Mouse (Mus musculus) spleen, adult 2 months (tissue): ENCODE measurements around the gene Osbpl10. TPM values are rescaled to one million over a fixed set of nuclear protein-coding genes. Genes with fewer than 3 reads are reported as not detected.

Experiments
- DNase-seq, 2 experiments: peaks; one replicate each; pipeline versions ENCODE4 v3.0.0 to v3.0.0-alpha.2; 2012 to 2021; ENCODE audit warnings: low spot score in 2 of 2, low read depth in 1 of 2
- H3K27ac ChIP-seq: fragments of 200-500 bp; 2 replicates; pipeline ENCODE4 v1.5.1; 2012; ENCODE audit warnings: low read length, inconsistent platforms; ENCODE audit not compliant: insufficient read depth
- H3K27me3 ChIP-seq: fragments of 200-500 bp; 2 replicates; pipeline ENCODE4 v1.6.1; 2012; ENCODE audit warnings: mild to moderate bottlenecking, moderate library complexity, low read length, inconsistent platforms; ENCODE audit not compliant: control insufficient read depth, insufficient read depth
- H3K36me3 ChIP-seq: fragments of 200-500 bp; 2 replicates; pipeline ENCODE4 v1.6.1; 2012; ENCODE audit warnings: mild to moderate bottlenecking, low read length, inconsistent platforms; ENCODE audit not compliant: control insufficient read depth, insufficient read depth
- H3K4me1 ChIP-seq: fragments of 200-500 bp; 2 replicates; pipeline ENCODE4 v1.6.1; 2011; ENCODE audit warnings: inconsistent platforms; ENCODE audit not compliant: control insufficient read depth, insufficient read depth, insufficient read length
- H3K4me3 ChIP-seq: fragments of 200-500 bp; 2 replicates; pipeline ENCODE4 v1.5.1; 2011; ENCODE audit warnings: mild to moderate bottlenecking, inconsistent platforms; ENCODE audit not compliant: insufficient read depth, insufficient read length; ENCODE audit errors: extremely low read depth
- CTCF ChIP-seq: fragments of 200-500 bp; IDR thresholded peaks from 2 replicates; pipeline ENCODE4 v1.5.1; 2011; ENCODE audit warnings: mild to moderate bottlenecking, inconsistent platforms; ENCODE audit not compliant: insufficient read depth, insufficient read length, insufficient replicate concordance; ENCODE audit errors: extremely low read depth
- POLR2A ChIP-seq: fragments of 200-500 bp; IDR thresholded peaks from 2 replicates; pipeline ENCODE4 v1.6.1; 2011; ENCODE audit warnings: low read depth, low read length, inconsistent platforms
- WGBS: fragments of 180-500 bp; shearing (Covaris S2); methylation state at CpG from one replicate; pipeline ENCODE4 v1.1.7; 2018; 5-methylcytosine and 5-hydroxymethylcytosine counted together
- polyA plus RNA-seq: library from polyadenylated mRNA; depleted of rRNA; stranded (reverse); fragments of >200 nt; gene quantifications from 2 replicates; pipeline ENCODE4 v1.2.3, GENCODE M21; 2012

The Osbpl10 gene
- polyA plus RNA-seq, 1 experiment, result 0.54 TPM

DNA sequence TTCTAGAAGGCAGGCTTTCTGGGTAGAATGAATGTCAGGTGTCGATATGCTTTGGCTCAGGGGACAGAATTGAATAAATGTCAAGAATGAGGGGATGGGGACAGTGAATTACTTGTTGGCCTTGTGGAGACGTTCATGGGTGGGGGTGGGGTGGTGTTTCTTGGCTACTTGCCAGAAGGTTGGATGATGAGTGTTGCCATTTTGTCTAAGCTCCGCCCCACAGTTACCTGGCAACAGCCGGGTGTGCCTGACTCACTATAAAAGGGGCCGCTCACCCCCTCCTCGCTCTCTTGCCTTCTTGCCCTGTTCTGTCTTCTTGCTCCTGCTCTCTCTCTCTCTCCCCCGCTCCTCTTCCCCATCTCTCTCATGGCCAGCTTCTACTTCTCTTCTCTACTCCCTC is 60.9 kb downstream of the Osbpl10 start:
- TF ChIP-seq CTCF, result no peak
- no peak for TF ChIP-seq POLR2A
- DNase-seq, result no peak
- no peaks in the 10 kb centered on the region; the same call in 1 of the 2 replicates for H3K4me1 ChIP-seq
- no peaks in the 10 kb centered on the region for H3K36me3 ChIP-seq
- WGBS, result 88% methylated on average over 7 of the region's 7 CpGs
- H3K27ac ChIP-seq, result no peak overlapping the region
- H3K4me3 ChIP-seq, result no peak overlapping the region
- H3K27me3 ChIP-seq, result no peaks in the 10 kb centered on the region

DNA sequence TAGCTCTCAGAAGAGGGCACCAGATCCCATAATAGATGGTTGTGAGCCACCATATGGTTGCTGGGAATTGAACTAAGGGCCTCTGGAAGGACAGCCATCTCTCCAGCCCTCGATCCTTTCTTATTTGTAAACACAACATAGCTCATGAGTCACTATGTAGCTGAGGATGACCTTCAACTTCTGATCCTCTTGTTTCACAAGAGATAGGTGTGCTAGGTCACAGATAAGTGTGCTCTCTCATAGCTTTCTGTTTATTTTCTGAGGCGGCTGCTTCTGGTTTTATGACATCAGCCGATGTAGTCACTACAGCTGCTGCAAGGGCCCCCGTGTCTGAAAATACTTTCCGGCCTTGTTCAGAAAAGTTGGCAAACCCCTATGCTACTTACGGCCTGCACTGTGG is 64.2 kb downstream of the Osbpl10 start:
- Histone ChIP-seq H3K27me3 (no peaks in the 10 kb centered on the region), H3K4me3 (no peak overlapping the region), H3K27ac (no peak overlapping the region), H3K36me3 (no peaks in the 10 kb centered on the region), H3K4me1 (no peaks in the 10 kb centered on the region; the same call in 1 of the 2 replicates)
- TF ChIP-seq CTCF (no peak), POLR2A (no peak)
- DNase-seq, result no peak
- 91% methylated on average over 6 of the region's 6 CpGs for WGBS

DNA sequence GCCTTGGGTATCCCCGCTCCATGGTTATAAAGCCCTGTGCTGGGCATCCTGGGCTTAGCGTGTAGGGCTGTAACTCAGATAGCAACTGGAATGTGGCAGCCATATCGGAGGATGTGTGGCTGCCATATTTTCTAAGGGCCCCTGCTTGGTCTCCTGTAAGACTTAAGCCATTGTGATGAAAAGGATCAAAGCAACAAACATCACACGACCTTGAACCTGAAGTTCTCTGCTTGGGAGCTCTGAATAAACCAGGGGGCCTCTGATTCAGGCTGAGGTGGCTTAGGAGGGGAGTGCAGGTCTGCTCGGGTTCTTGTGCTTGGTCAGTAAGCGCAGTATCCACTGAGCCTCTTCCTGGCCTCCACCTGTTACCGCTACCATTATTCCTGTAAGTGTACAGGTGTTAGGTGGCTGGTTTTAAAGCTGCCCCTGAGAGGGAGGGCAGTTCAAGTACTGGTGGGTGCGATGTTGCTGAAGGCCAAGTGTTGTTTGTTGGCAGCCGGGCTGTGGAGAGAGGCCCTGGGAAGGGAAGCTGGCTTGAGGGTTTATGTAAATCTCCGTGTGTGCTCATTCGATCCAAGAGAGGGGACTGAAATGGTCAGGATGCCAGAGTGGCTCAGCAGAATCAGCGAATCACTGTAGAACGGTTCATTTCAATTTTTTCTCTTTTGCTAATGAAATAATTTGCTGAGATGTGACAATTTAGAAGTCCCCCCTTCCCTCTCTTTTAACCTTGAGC is 64.8 kb downstream of the Osbpl10 start:
- H3K4me1 ChIP-seq, result no peaks in the 10 kb centered on the region; the same call in 1 of the 2 replicates
- no peak for DNase-seq
- no peak for TF ChIP-seq CTCF
- TF ChIP-seq POLR2A, result no peak
- WGBS, result 88% methylated on average over 13 of the region's 13 CpGs
- no peak overlapping the region for H3K4me3 ChIP-seq
- no peaks in the 10 kb centered on the region for H3K36me3 ChIP-seq
- H3K27me3 ChIP-seq, result no peaks in the 10 kb centered on the region
- H3K27ac ChIP-seq, result peak overlapping the region; percentile 90; the same call in 1 of the 2 replicates

DNA sequence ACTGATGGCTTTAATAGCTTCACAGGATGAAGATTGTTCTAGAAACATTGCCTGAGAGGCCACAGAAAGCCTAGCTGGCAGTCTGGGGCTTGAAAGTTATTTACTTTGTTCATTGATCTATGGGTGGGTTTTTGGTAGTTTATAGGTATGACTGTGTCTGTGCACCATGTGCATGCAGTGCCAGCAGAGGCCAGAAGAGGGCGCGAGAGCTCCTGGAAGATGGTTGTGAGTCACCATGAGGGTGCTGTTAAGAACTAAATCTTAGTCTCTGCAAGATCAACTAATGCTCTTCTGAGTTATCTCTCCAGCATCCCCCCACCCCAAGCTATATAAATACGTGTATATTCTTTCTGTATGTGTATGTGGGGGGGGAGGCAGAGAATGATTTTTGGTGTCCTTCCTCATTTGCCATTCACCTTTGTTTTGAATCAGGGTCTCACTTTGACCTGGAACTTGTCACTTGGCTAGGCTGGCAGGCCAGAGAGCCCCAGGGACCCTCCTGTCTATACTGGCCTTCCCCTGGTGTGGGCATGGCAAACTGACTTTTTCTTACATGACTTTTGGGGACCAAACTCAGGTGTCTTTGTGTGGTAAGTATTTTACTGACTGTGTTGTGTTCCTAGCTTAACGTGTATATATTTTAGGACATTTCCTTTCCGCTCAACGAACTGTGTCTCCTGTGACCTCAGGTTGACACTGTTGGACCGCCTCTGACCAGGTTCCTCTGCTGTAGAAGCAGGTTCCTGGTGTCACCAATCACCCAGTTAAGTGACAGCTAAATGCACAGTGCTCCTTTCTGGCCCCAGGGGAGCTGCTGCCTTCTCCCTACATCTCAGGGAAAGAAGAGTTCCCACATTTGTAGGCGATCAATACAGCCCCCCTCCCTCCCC is 65.8 kb downstream of the Osbpl10 start:
- WGBS, result 50% methylated on average over 8 of the region's 8 CpGs
- DNase-seq, result peak; percentile 48 to 57
- Histone ChIP-seq H3K4me3 (no peak overlapping the region), H3K27me3 (no peaks in the 10 kb centered on the region), H3K4me1 (no peaks in the 10 kb centered on the region; the same call in 1 of the 2 replicates), H3K27ac (peak overlapping the region; percentile 90), H3K36me3 (no peaks in the 10 kb centered on the region)
- TF ChIP-seq POLR2A (no peak), CTCF (no peak)

DNA sequence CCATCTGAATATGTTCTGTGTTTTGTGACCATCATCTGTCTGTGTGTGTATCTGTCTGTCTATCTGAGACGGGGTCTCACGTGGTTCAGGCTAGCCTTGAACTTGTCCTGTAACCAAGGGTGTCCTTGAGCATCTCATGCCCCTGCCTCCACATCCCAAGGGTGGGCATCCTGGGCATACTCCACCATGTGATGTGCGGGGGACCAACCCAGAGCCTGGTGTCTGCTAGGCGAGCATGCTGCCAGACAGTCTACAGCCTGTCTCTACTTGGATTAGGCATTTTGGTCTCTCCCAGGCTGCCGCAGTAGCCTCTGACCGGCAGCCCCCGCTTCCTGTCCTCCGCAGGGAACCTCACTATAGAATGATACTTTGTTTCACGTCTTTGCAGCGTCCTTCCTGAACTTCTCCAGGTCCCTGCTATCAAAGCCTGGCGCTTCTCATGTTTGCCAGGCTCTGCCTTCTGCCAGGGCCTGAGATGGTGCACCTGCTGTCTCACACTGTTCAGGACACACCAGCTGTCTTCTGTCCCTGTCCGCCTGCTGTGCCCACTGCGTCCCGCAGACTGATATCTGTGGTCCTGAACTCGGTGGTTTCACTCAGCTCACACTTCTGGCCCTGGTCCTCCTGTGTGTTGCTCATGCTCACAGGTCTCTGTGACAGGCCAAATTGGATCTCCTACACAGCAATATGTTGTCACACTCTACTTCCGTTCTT is 66.9 kb downstream of the Osbpl10 start:
- no peak for DNase-seq
- Histone ChIP-seq H3K27me3 (no peaks in the 10 kb centered on the region), H3K4me3 (no peak overlapping the region), H3K27ac (peak overlapping the region; percentile 90), H3K4me1 (peaks cover 3% of the 10 kb centered on the region; the same call in 1 of the 2 replicates), H3K36me3 (no peaks in the 10 kb centered on the region)
- 71% methylated on average over 16 of the region's 16 CpGs for WGBS
- TF ChIP-seq POLR2A (no peak), CTCF (no peak)

DNA sequence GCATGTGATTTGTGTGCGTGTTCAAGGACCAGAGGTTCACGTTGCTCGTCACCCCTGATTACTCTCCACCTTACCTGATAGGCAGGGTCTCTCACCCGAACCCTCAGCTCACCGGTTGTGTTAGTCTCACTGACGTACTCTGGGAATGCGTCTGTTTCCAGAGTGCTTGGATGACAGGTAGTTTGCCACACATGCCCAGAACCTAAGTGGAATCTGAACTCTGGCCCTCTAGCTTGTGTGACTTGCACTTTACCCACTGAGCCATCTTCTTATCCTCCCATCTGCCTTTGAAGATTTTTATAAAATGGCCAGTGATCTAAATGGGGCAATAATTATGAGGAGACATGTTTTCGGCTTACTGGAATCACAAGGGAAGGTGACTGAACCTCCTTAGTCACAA is 68.3 kb downstream of the Osbpl10 start:
- no peak for TF ChIP-seq POLR2A
- no peak for TF ChIP-seq CTCF
- H3K4me1 ChIP-seq, result peaks cover 6% of the 10 kb centered on the region; the same call in 1 of the 2 replicates
- H3K36me3 ChIP-seq, result no peaks in the 10 kb centered on the region
- H3K27me3 ChIP-seq, result no peaks in the 10 kb centered on the region
- no peak overlapping the region for H3K27ac ChIP-seq
- no peak overlapping the region for H3K4me3 ChIP-seq
- 97% methylated on average over 8 of the region's 8 CpGs for WGBS
- no peak for DNase-seq
